Mouse (Mus musculus): Measurements from ENCODE around the gene Zmynd8.

Zmynd8 gene

DNA sequence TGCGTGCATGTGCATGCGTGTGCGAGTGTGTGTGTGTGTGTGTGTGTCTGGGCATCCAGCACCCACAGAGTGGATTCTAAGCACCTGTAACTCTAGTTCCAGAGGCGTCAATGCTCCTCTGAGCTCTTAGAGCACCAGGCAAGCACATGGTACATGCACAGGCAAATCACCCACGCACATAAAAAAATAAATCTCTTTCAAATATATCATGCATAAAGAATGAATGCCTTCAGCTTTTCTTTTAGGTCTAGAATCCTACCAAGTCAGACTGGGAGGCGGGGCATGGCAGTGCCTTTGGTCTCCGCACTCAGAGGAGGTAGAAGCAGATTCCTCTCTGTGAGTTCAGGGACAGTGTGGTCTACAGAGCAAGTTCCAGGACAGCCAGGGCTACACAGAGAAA, 58.0 kb downstream of the Zmynd8 start:
- ATAC-seq (ENCODE audit: insufficient number of reproducible peaks, low FRiP score, low TSS enrichment) = no peak

DNA sequence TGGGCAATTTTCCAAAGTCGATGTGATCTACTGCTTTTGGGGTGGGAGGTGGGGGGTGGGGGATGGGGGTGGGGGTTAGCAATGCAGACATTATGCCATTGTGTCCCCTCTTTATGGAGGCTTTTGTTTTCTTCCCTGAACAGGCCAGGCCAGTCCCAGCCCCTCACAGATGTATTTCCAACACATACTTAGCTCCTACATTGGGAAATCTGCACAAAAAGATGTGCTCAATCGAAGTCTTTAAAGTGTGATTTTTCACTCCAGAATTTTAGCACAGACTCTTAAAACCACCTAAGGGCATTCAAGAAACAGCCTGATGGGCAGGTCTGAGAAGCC, 59.5 kb downstream of the Zmynd8 start:
- no peak for ATAC-seq (ENCODE audit: insufficient number of reproducible peaks, low FRiP score, low TSS enrichment)

DNA sequence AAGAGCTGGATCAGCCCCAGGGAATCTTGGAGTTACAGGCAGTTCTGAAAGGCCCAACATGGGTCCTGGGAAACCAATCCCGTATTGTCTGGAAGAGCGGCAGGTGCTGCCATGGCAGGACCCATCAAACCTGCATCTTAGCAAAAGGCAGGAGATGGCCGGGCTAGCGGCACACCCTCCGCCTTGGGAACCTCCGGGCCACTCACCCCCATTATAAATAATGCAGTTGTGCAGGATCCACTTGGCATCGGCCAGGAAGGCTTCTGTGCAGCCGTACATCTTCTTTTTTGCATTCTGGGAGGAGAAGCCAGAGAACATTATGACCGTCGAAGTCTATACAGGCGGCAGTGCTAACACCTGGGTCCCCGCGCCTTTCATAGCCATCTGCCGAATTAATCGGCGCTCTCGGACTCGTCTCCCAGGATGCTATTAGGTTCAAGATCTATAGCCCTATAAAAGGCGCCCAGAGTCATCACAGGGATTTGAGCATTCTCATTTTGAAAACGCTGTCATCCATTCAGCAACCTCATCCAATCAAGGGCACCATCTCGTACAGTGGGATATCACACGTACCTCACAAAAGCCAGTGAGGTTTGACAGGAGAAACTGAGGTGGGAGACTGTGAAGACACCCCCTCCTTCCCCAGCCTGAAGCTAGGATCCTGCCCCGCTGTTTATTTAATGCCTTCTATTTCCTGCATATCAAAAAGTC, 60.1 kb downstream of the Zmynd8 start:
- ATAC-seq (ENCODE audit: insufficient number of reproducible peaks, low FRiP score, low TSS enrichment) = no peak

DNA sequence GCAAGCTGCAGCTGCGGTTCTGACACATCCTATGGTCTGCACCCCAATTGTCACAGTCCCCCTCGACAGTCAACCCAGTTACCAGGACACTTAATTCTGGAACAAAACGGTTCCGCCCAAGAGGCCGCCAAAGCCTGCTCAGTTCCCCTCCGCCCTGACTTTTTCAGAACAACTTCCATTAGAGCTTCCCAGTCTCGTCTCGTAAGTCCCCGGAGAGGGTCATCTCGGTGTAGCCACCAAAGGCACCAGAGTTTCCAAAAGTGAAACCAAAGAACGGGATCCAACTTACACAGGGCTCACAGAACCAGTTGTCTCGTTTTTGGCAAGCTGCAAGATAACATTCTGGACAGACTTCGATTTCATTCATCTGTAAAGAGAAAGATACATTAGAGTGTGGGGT, 64.2 kb downstream of the Zmynd8 start:
- no peak for ATAC-seq (ENCODE audit: insufficient number of reproducible peaks, low FRiP score, low TSS enrichment)

- ATAC-seq (ENCODE audit: insufficient number of reproducible peaks, low FRiP score, low TSS enrichment) = no peak
Observed at GRCm38 (mm10) chr2:165833468-165833867, 65.3 kb downstream of the Zmynd8 start.

DNA sequence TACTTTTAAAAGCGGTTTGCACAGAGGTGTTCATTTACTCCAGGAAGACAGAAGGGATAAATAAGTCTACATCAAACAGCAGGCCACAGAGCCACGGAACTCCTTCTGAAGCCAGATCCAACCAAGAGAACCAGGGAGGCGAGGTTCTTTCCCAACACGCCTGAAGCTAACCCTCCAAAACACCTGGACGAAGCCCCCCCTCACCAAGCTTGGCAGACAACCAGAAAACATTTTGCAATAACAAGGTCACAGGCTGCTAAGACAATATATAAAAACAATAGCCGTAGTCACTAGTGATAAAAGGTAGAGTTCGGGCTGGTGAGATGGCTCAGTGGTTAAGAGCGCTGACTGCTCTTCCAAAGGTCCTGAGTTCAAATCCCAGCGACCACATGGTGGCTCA, 66.1 kb downstream of the Zmynd8 start:
- ATAC-seq (ENCODE audit: insufficient number of reproducible peaks, low FRiP score, low TSS enrichment) = no peak

GRCm38 (mm10) chr2:165832295-165832694, 66.5 kb downstream of the Zmynd8 start:
- ATAC-seq (ENCODE audit: insufficient number of reproducible peaks, low FRiP score, low TSS enrichment) = no peak

GRCm38 (mm10) chr2:165831637-165832289, 67.1 kb downstream of the Zmynd8 start:
- no peak for ATAC-seq (ENCODE audit: insufficient number of reproducible peaks, low FRiP score, low TSS enrichment)

- no peak for ATAC-seq (ENCODE audit: insufficient number of reproducible peaks, low FRiP score, low TSS enrichment)
Observed at GRCm38 (mm10) chr2:165828770-165829169, 70.0 kb downstream of the Zmynd8 start.

DNA sequence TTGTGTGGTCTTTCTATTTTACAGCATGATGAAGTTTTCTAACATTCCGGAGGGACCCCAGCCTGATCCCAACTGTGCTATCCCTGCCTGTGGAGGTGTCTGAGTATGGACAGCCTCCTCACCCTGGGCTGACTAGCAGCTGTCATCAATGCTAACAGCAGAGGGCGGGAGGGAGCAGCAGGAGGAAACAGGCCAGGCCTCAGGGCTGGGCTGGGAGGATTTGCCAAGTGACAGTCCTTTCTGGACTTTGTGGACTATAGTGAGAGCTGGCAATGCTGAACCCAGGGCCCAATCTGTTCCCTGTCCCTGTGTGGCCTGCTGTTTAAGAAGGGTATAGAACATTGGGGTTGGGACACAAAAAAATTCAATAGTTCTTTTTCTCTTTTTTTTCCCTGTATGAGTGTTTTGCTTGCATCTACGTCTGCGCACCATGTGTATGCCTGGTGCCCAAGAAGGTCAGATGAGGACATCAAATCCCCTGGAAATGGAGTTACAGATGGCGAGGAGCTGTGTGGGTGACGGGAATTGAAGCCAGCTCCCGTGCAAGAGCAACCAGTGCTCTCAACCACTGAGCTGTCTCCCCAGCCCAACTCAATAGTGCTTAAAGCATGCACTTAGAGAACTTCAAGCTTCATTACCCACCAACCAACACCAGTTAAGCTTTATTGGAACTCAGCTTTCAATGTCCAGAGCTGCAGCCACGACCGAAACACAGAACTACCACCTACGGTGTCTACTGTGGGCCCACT, 72.7 kb downstream of the Zmynd8 start:
- peak; percentile 81 for ATAC-seq (ENCODE audit: insufficient number of reproducible peaks, low FRiP score, low TSS enrichment)

- ATAC-seq (ENCODE audit: insufficient number of reproducible peaks, low FRiP score, low TSS enrichment) = no peak
Observed at GRCm38 (mm10) chr2:165825261-165825900, 73.4 kb downstream of the Zmynd8 start.

GRCm38 (mm10) chr2:165824826-165825225, 74.0 kb downstream of the Zmynd8 start:
- no peak for ATAC-seq (ENCODE audit: insufficient number of reproducible peaks, low FRiP score, low TSS enrichment)

- ATAC-seq (ENCODE audit: insufficient number of reproducible peaks, low FRiP score, low TSS enrichment) = no peak
Observed at GRCm38 (mm10) chr2:165822478-165822877, 76.3 kb downstream of the Zmynd8 start.

- ATAC-seq (ENCODE audit: insufficient number of reproducible peaks, low FRiP score, low TSS enrichment) = no peak
Observed at GRCm38 (mm10) chr2:165821671-165822070, 77.1 kb downstream of the Zmynd8 start.

GRCm38 (mm10) chr2:165820504-165821095, 78.2 kb downstream of the Zmynd8 start:
- ATAC-seq (ENCODE audit: insufficient number of reproducible peaks, low FRiP score, low TSS enrichment) = no peak

DNA sequence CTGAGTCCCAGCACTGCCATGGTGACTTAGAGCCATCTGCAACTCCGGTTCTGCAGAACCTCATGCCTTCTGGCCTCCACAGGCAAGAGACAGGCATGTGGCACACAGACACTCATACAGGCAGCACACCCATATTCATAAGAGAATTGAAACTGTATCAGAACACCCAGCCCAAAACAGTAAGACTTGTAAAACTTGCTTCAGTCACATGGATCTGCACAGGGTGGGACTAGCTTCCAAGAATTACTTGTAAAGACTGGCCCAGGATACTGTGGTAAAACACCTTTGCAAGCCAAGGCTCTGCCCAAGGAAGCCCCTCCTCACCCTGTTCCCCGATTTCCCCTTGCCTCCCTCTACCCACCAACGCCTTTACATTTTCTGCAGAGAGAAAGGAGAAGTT, 78.7 kb downstream of the Zmynd8 start:
- ATAC-seq (ENCODE audit: insufficient number of reproducible peaks, low FRiP score, low TSS enrichment) = no peak

GRCm38 (mm10) chr2:165818985-165819948, 79.5 kb downstream of the Zmynd8 start:
- peak; percentile 55; the same call in 1 of the 2 replicates for ATAC-seq (ENCODE audit: insufficient number of reproducible peaks, low FRiP score, low TSS enrichment)

DNA sequence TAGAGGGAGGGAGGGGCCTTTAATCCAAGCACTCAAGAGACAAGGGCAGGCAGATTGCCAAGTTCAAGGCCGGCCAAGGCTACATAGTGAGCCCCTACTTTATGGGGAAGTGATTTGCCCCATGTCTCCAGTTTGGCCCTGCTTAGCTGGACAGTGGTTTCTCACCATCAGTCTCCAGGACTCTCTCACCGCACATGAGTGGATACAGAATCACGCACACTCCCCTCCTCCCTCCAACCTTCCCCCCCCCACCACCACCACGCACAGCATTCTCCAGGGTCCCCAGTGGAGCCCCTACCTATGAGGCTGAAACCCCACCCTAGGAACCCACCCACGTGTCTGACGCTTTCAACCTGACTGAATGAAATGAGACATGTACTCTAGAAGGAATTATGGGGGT, 80.2 kb downstream of the Zmynd8 start:
- ATAC-seq (ENCODE audit: insufficient number of reproducible peaks, low FRiP score, low TSS enrichment) = no peak

GRCm38 (mm10) chr2:165817437-165817836, 81.4 kb downstream of the Zmynd8 start:
- no peak for ATAC-seq (ENCODE audit: insufficient number of reproducible peaks, low FRiP score, low TSS enrichment)

Data from cerebellum, adult (tissue).